Mouse (Mus musculus): ENCODE results near the gene Rpp38.

GRCm38 (mm10) chr2:3365127-3365526 lies 32.7 kb upstream of the Rpp38 start:
- no peak for TF ChIP-seq CTCF (IDR thresholded peaks at IDR 0.05; ENCODE audit: low read depth)
- TF ChIP-seq EP300 (IDR thresholded peaks at IDR 0.05; ENCODE audit: low read depth), result no peak

Data from liver, embryonic 14.5 days (tissue).